Mouse (Mus musculus): ENCODE measurements at regions not wholly inside any gene's neighbourhood (a gene's known extent, or its start where the extent isn't known, plus 50 kb on each side); places are given as distances from the start of the nearest gene placed in this dataset.

GRCm38 (mm10) chr4:34429003-34429402, 121.7 kb upstream of the Akirin2 start:
- TF ChIP-seq RCOR1 (conservative IDR thresholded peaks at IDR 0.05; ENCODE audit: low read depth, low read length): no peak
- no peak for TF ChIP-seq CTCF (conservative IDR thresholded peaks at IDR 0.05 in 1 of 2, IDR thresholded peaks at IDR 0.05 in 1 of 2; ENCODE audit: low read depth in 2 of 2, low read length in 2 of 2)
- TF ChIP-seq NELFE (IDR thresholded peaks at IDR 0.05; ENCODE audit: low read depth, low read length): no peak
- TF ChIP-seq JUN (IDR thresholded peaks at IDR 0.05; ENCODE audit: insufficient read depth, low read depth, low read length): no peak
- no peak for TF ChIP-seq POLR2A (IDR thresholded peaks at IDR 0.05; ENCODE audit: low read depth, low read length)

Measured in CH12.LX (cell line).